ENCODE assay signal across 9 mouse cellular contexts in genomic region chr12:55573794-55574193, GRCm38 (mm10). TPM values are rescaled to one million over a fixed set of nuclear protein-coding genes. Genes with fewer than 3 reads are reported as not detected.
A peak's percentile ranks its signal among the peaks of the same experiment; 100 is the strongest.
DNase-seq lines count a peak whose midpoint lies in the region; ATAC-seq lines count a peak whose summit lies in the region.
"Had no signal": no experiment of that assay in that cellular context is flagged by ENCODE, and none has a peak within 500 bp of the region (broad histone marks: within the 10 kb centered on the region; RNA-seq: fewer than 3 reads in every experiment).

No protein-coding gene starts in this region.

- no peak overlapping the region for H3K27ac ChIP-seq in embryonic facial prominence, embryonic 11.5 days (replicated peaks; ENCODE audit: low read depth, low read length)
- H3K27ac ChIP-seq in limb, embryonic 15.5 days: no peak overlapping the region
- no peak overlapping the region for H3K27ac ChIP-seq in neural tube, embryonic 14.5 days (ENCODE audit: low read depth, low read length)

- H3K4me2 ChIP-seq in embryonic facial prominence, embryonic 11.5 days (ENCODE audit: low read depth, low read length): no peak overlapping the region
- no peak overlapping the region for H3K4me2 ChIP-seq in limb, embryonic 15.5 days
- no peak overlapping the region for H3K4me2 ChIP-seq in neural tube, embryonic 14.5 days (ENCODE audit: low read depth, low read length)

- WGBS in embryonic facial prominence, embryonic 11.5 days: 3% methylated on average over 6 of the region's 6 CpGs
- 6% methylated on average over 6 of the region's 6 CpGs for WGBS in limb, embryonic 15.5 days
- 8% methylated on average over 6 of the region's 6 CpGs for WGBS in neural tube, embryonic 14.5 days

- peak; percentile 11 for DNase-seq in kidney, postnatal 14 days
- DNase-seq in kidney, adult 11 months: no peak
- peak; percentile 33 for DNase-seq in embryonic facial prominence, embryonic 11.5 days (ENCODE audit: low spot score)
- no peak for DNase-seq in left cerebral cortex, postnatal 14 days (ENCODE audit: low spot score in 2 of 2)
- no peak for DNase-seq in layer of hippocampus, adult 9-11 months

- no peaks in the 10 kb centered on the region for H3K9me3 ChIP-seq in embryonic facial prominence, embryonic 11.5 days (replicated peaks; ENCODE audit: control insufficient read depth, low read length)
- H3K9me3 ChIP-seq in limb, embryonic 15.5 days: no peaks in the 10 kb centered on the region
- no peaks in the 10 kb centered on the region for H3K9me3 ChIP-seq in neural tube, embryonic 14.5 days (ENCODE audit: control insufficient read depth, low read length)

- H3K4me3 ChIP-seq in embryonic facial prominence, embryonic 11.5 days (ENCODE audit: low read depth, low read length): no peak overlapping the region
- H3K4me3 ChIP-seq in limb, embryonic 15.5 days: no peak overlapping the region
- H3K4me3 ChIP-seq in neural tube, embryonic 14.5 days (ENCODE audit: low read depth, low read length): no peak overlapping the region

- peak; percentile 48; the same call in 1 of the 2 replicates for ATAC-seq in embryonic facial prominence, embryonic 11.5 days (replicated peaks; ENCODE audit: insufficient number of reproducible peaks, low FRiP score, low TSS enrichment, low read depth)
- peak; percentile 69; the same call in 1 of the 2 replicates for ATAC-seq in limb, embryonic 15.5 days (ENCODE audit: insufficient number of reproducible peaks, low FRiP score, low TSS enrichment, low read depth)
- peak; percentile 49; the same call in 1 of the 2 replicates for ATAC-seq in neural tube, embryonic 14.5 days (ENCODE audit: low read depth)
- ATAC-seq: Patski had no signal

- intact Hi-C loops in left cerebral cortex, postnatal 14 days (cut with DNase I): no loop called here

- no peaks in the 10 kb centered on the region for H3K27me3 ChIP-seq in embryonic facial prominence, embryonic 11.5 days (ENCODE audit: control insufficient read depth, insufficient read depth, low read length)
- H3K27me3 ChIP-seq in limb, embryonic 15.5 days: no peaks in the 10 kb centered on the region
- H3K27me3 ChIP-seq in neural tube, embryonic 14.5 days (ENCODE audit: control insufficient read depth, insufficient read depth, low read length): no peaks in the 10 kb centered on the region

- no peaks in the 10 kb centered on the region for H3K4me1 ChIP-seq in embryonic facial prominence, embryonic 11.5 days (ENCODE audit: control insufficient read depth, insufficient read depth, low read length)
- no peaks in the 10 kb centered on the region for H3K4me1 ChIP-seq in limb, embryonic 15.5 days
- H3K4me1 ChIP-seq in neural tube, embryonic 14.5 days (ENCODE audit: control insufficient read depth, insufficient read depth, low read length): no peaks in the 10 kb centered on the region

- H3K36me3 ChIP-seq in embryonic facial prominence, embryonic 11.5 days (replicated peaks; ENCODE audit: control insufficient read depth, insufficient read depth, low read depth, low read length): no peaks in the 10 kb centered on the region
- no peaks in the 10 kb centered on the region for H3K36me3 ChIP-seq in limb, embryonic 15.5 days
- no peaks in the 10 kb centered on the region for H3K36me3 ChIP-seq in neural tube, embryonic 14.5 days (ENCODE audit: control insufficient read depth, insufficient read depth, low read length)

- no peak overlapping the region for H3K9ac ChIP-seq in embryonic facial prominence, embryonic 11.5 days (replicated peaks; ENCODE audit: low read length)
- no peak overlapping the region for H3K9ac ChIP-seq in limb, embryonic 15.5 days
- no peak overlapping the region for H3K9ac ChIP-seq in neural tube, embryonic 14.5 days (replicated peaks; ENCODE audit: low read depth, low read length)

RNA-seq across cellular contexts. Expression of gene Aldoart2, which starts 8.8 kb away (rescaled TPM):
- polyA plus RNA-seq in embryonic facial prominence, embryonic 11.5 days (2014; fragmentation: Nextera tagmentation; extraction: Ambion mirVana): 0.25 TPM in 2 replicates
- 0.10 TPM in 1 of 2 replicates, not detected in the other for polyA plus RNA-seq in limb, embryonic 15.5 days (2015; fragmentation: Nextera tagmentation; extraction: Ambion mirVana)
- polyA plus RNA-seq in neural tube, embryonic 14.5 days (2014; fragmentation: Nextera tagmentation; extraction: Ambion mirVana): 0.16 TPM in 1 of 2 replicates, not detected in the other
- total RNA-seq in left cerebral cortex, postnatal 14 days (2021): not detected
- total RNA-seq: left cerebral cortex, adult 8-10 months had no signal

RNA-seq across cellular contexts. Expression of gene Insm2, which starts 25.4 kb away (rescaled TPM):
- polyA plus RNA-seq in embryonic facial prominence, embryonic 11.5 days (2014; fragmentation: Nextera tagmentation; extraction: Ambion mirVana): 0.28 and 0.48 TPM in 2 replicates
- 0.09 TPM in 1 of 2 replicates, not detected in the other for polyA plus RNA-seq in limb, embryonic 15.5 days (2015; fragmentation: Nextera tagmentation; extraction: Ambion mirVana)
- polyA plus RNA-seq in neural tube, embryonic 14.5 days (2014; fragmentation: Nextera tagmentation; extraction: Ambion mirVana): 0.24 and 1.2 TPM in 2 replicates
- under 1 TPM; 0.37 to 0.49 TPM for total RNA-seq in left cerebral cortex, postnatal 14 days (2021)

Comparison
In these comparisons a context has a peak if more than half of its experiments do, and no peak if none do; other contexts are left out.
1. DNase-seq: peak in kidney, postnatal 14 days (single experiment) and embryonic facial prominence, embryonic 11.5 days (single experiment); none in kidney, adult 11 months (single experiment), left cerebral cortex, postnatal 14 days (0 of 2) and layer of hippocampus, adult 9-11 months (single experiment).
2. Peak in every context shown above with its lines, with median percentiles within 50 percentile points of each other: ATAC-seq.